Mouse (Mus musculus) macrophage (primary cell): ENCODE data around the gene Lurap1. TPM values are rescaled to one million over a fixed set of nuclear protein-coding genes. Genes with fewer than 3 reads are reported as not detected.
A peak's percentile ranks its signal among the peaks of the same experiment; 100 is the strongest.

Source experiments
- H3K27ac ChIP-seq: fragments of 350-480 bp; formaldehyde crosslinking; 2 replicates; pipeline ENCODE4 v1.9.0; 2021
- H3K36me3 ChIP-seq: fragments of 350-480 bp; formaldehyde crosslinking; 2 replicates; pipeline ENCODE4 v1.9.0; 2021; ENCODE audit errors: inconsistent target
- H3K4me3 ChIP-seq: fragments of 350-480 bp; formaldehyde crosslinking; 2 replicates; pipeline ENCODE4 v1.9.0; 2021; ENCODE audit errors: inconsistent target
- H3K79me2 ChIP-seq: fragments of 350-480 bp; formaldehyde crosslinking; 2 replicates; pipeline ENCODE4 v1.9.0; 2021; ENCODE audit errors: inconsistent target
- WGBS: methylation state at CpG from one replicate; pipeline ENCODE4 v1.1.7; 2026; ENCODE audit warnings: inconsistent platforms; ENCODE audit not compliant: missing documents; 5-methylcytosine and 5-hydroxymethylcytosine counted together
- polyA plus RNA-seq: library from polyadenylated mRNA; stranded (reverse); fragments of 250-400 nt; gene quantifications from 3 replicates; pipeline ENCODE4 v1.2.4, GENCODE M21; 2018; ENCODE audit warnings: inconsistent platforms

Lurap1 gene
- polyA plus RNA-seq, 1 experiment from 2014 or later = 0.10 TPM

GRCm38 (mm10) chr4:116169353-116169672 is 18.2 kb upstream of the Lurap1 start:
- Histone ChIP-seq H3K36me3 (no peaks in the 10 kb centered on the region), H3K4me3 (no peak overlapping the region), H3K27ac (no peak overlapping the region), H3K79me2 (no peaks in the 10 kb centered on the region)
- WGBS = 67% methylated on average over 3 of the region's 3 CpGs

GRCm38 (mm10) chr4:116168617-116169352 is 17.6 kb upstream of the Lurap1 start:
- Histone ChIP-seq H3K4me3 (no peak overlapping the region), H3K27ac (no peak overlapping the region), H3K79me2 (no peaks in the 10 kb centered on the region), H3K36me3 (no peaks in the 10 kb centered on the region)
- 75% methylated on average over 6 of the region's 8 CpGs for WGBS

- no peaks in the 10 kb centered on the region for H3K36me3 ChIP-seq
- H3K27ac ChIP-seq = no peak within 1 kb of the TSS
- no peaks in the 10 kb centered on the region for H3K79me2 ChIP-seq
- WGBS = 42% methylated on average over 7 of the region's 7 CpGs
- H3K4me3 ChIP-seq = no peak within 1 kb of the TSS
Observed at GRCm38 (mm10) chr4:116167404-116167803, 16.3 kb upstream of the Lurap1 start, which contains the start of gene Tspan1. Gene Tspan1, minus strand, starts transcription at chr4:116167601.

GRCm38 (mm10) chr4:116165708-116166407 is 14.7 kb upstream of the Lurap1 start:
- Histone ChIP-seq H3K79me2 (no peaks in the 10 kb centered on the region), H3K36me3 (no peaks in the 10 kb centered on the region), H3K4me3 (no peak overlapping the region), H3K27ac (no peak overlapping the region)
- 68% methylated on average over 8 of the region's 8 CpGs for WGBS

GRCm38 (mm10) chr4:116164759-116165554 is 13.8 kb upstream of the Lurap1 start:
- Histone ChIP-seq H3K4me3 (no peak overlapping the region), H3K27ac (no peak overlapping the region), H3K79me2 (no peaks in the 10 kb centered on the region), H3K36me3 (no peaks in the 10 kb centered on the region)
- 100% methylated on average over 2 of the region's 2 CpGs for WGBS

GRCm38 (mm10) chr4:116162142-116162541 is 11.0 kb upstream of the Lurap1 start:
- Histone ChIP-seq H3K79me2 (no peaks in the 10 kb centered on the region), H3K4me3 (no peak overlapping the region), H3K27ac (no peak overlapping the region), H3K36me3 (peaks cover 21% of the 10 kb centered on the region)
- 82% methylated on average over 4 of the region's 4 CpGs for WGBS

GRCm38 (mm10) chr4:116160769-116161168 is 9.6 kb upstream of the Lurap1 start:
- Histone ChIP-seq H3K27ac (no peak overlapping the region), H3K36me3 (peaks cover 33% of the 10 kb centered on the region), H3K79me2 (no peaks in the 10 kb centered on the region), H3K4me3 (no peak overlapping the region)
- WGBS = 94% methylated on average over 3 of the region's 3 CpGs

GRCm38 (mm10) chr4:116159912-116160311 is 8.8 kb upstream of the Lurap1 start:
- 84% methylated on average over 3 of the region's 3 CpGs for WGBS
- Histone ChIP-seq H3K27ac (no peak overlapping the region), H3K79me2 (no peaks in the 10 kb centered on the region), H3K4me3 (no peak overlapping the region), H3K36me3 (peaks cover 41% of the 10 kb centered on the region)

GRCm38 (mm10) chr4:116157882-116158281 is 6.7 kb upstream of the Lurap1 start:
- Histone ChIP-seq H3K4me3 (no peak overlapping the region), H3K36me3 (peaks cover 61% of the 10 kb centered on the region), H3K79me2 (no peaks in the 10 kb centered on the region), H3K27ac (no peak overlapping the region)
- WGBS = 95% methylated on average over 2 of the region's 2 CpGs

- Histone ChIP-seq H3K36me3 (peaks cover 52% of the 10 kb centered on the region), H3K4me3 (no peak overlapping the region), H3K27ac (no peak overlapping the region), H3K79me2 (peaks cover 7% of the 10 kb centered on the region; the same call in 1 of the 2 replicates)
- WGBS = 96% methylated on average over 15 of the region's 15 CpGs
Observed at GRCm38 (mm10) chr4:116152702-116153101, 1.6 kb upstream of the Lurap1 start.

GRCm38 (mm10) chr4:116150862-116151221 is 296 bp downstream of the Lurap1 start:
- WGBS = 50% methylated on average over 4 of the region's 4 CpGs
- Histone ChIP-seq H3K27ac (peak overlapping the region; percentile 38), H3K4me3 (peak overlapping the region; percentile 80), H3K79me2 (peaks cover 7% of the 10 kb centered on the region; the same call in 1 of the 2 replicates), H3K36me3 (peaks cover 37% of the 10 kb centered on the region)

GRCm38 (mm10) chr4:116150156-116150861 is 829 bp downstream of the Lurap1 start:
- H3K79me2 ChIP-seq = peaks cover 7% of the 10 kb centered on the region; the same call in 1 of the 2 replicates
- H3K36me3 ChIP-seq = peaks cover 32% of the 10 kb centered on the region
- under 1% methylated on average over 73 of the region's 73 CpGs for WGBS
- H3K4me3 ChIP-seq = peak overlapping the region; percentile 80
- H3K27ac ChIP-seq = peak overlapping the region; percentile 46

GRCm38 (mm10) chr4:116149812-116150155 is 1.4 kb downstream of the Lurap1 start:
- peak overlapping the region; percentile 46 for H3K27ac ChIP-seq
- WGBS = 40% methylated on average over 6 of the region's 6 CpGs
- H3K36me3 ChIP-seq = peaks cover 26% of the 10 kb centered on the region
- H3K4me3 ChIP-seq = peak overlapping the region; percentile 47
- H3K79me2 ChIP-seq = peaks cover 7% of the 10 kb centered on the region; the same call in 1 of the 2 replicates
